Mouse (Mus musculus) liver, embryonic 14.5 days (tissue): ENCODE data around the gene Slc22a14.

Experiments
- CTCF ChIP-seq: IDR thresholded peaks from 2 replicates; pipeline ENCODE4 v1.5.1; 2016; ENCODE audit warnings: antibody characterized with exemption, low read depth, control low read depth
- EP300 ChIP-seq: IDR thresholded peaks from 2 replicates; pipeline ENCODE4 v1.6.1; 2016; ENCODE audit warnings: antibody characterized with exemption, low read depth

DNA sequence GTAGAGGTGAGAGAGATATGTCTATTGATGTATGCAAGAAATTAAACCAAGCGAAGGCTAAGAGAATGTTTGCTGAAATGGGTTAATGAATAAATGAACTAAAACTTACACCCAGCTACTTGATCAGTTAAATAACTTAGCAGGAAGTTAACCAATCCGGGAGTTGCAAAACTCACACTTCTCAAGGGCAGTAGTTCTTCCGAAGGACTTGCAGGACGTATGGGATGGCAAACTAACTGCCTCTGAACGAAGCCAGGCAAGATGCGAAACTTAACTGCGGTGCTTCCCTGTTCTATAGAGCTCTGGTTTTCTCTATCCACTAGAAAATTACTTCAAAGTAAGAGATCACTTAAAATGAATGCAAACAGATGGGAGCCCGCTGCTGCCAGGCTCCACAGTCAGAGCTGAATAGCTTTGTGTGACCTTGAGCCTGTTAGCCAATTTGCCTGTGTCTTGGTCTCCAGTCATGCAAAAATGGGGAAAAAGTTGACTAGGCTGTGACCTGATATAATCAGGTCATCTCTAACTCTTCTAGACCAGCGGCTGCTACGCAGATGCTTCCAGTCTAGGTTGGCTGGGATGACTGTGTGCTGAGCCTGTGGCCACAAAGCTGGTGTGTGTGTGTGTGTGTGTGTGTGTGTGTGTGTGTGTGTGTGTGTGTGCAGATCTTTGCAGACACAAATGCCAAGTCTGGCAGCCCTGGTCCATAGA is 166.0 kb downstream of the Slc22a14 start:
- TF ChIP-seq CTCF = no peak
- TF ChIP-seq EP300 = no peak
